Mouse (Mus musculus): Measurements from ENCODE around the gene Bnc2. TPM values are rescaled to one million over a fixed set of nuclear protein-coding genes. Genes with fewer than 3 reads are reported as not detected.

The Bnc2 gene
- total and polyA plus RNA-seq, 2 experiments from 2014 or later, result 6.4 to 15.5 TPM

DNA sequence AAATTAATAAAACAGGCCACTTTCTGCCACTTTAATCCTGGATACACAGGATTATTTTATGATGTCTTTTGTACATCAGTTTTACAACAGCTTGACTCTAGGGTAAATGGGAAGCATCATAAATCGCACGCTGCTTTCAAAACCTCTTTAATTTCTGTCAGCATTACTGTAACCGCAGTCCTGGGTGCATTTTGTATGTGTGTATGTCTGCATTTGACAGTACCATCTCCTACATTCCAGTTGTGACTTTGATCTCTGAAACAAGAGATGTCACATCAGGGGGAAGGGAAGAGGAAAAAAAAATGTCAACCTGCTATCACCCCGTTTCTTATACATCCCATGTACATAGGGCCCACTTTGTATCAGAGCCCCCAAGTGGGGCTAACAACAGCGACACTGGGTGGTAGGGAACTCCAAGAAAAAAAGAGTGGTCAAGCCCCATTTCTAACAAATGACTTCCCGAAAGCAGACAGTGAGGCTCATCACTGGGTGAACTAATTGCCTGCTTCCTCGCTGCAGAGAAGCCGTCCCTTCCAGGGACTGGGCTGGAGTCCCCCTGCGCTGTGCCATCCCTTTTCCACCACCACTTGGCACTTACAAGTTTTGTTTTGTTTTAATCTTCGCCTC lies 1.3 kb downstream of the Bnc2 start:
- no peaks in the 10 kb centered on the region for H3K9me3 ChIP-seq (ENCODE audit: low read length)
- no peak for ATAC-seq
- no peaks in the 10 kb centered on the region for H3K36me3 ChIP-seq (ENCODE audit: insufficient read depth, low read length)
- peaks cover 24% of the 10 kb centered on the region for H3K27me3 ChIP-seq (ENCODE audit: insufficient read depth, low read length)
- TF ChIP-seq CTCF (IDR thresholded peaks at IDR 0.05; ENCODE audit: low read depth), result 0 out of 2 replicates have a peak, but pooled peaks have one; percentile 11
- no peak for DNase-seq (ENCODE audit: low spot score)
- no peaks in the 10 kb centered on the region; the same call in 1 of the 2 replicates for H3K4me1 ChIP-seq (ENCODE audit: insufficient read depth, low read length)
- no peak overlapping the region for H3K27ac ChIP-seq
- no peak overlapping the region for H3K9ac ChIP-seq (replicated peaks; ENCODE audit: low read length)
- H3K4me3 ChIP-seq (ENCODE audit: low read length), result peak overlapping the region; percentile 65
- H3K4me2 ChIP-seq (ENCODE audit: low read depth, low read length), result peak overlapping the region; percentile 90
- 18% methylated on average over 10 of the region's 10 CpGs for WGBS

DNA sequence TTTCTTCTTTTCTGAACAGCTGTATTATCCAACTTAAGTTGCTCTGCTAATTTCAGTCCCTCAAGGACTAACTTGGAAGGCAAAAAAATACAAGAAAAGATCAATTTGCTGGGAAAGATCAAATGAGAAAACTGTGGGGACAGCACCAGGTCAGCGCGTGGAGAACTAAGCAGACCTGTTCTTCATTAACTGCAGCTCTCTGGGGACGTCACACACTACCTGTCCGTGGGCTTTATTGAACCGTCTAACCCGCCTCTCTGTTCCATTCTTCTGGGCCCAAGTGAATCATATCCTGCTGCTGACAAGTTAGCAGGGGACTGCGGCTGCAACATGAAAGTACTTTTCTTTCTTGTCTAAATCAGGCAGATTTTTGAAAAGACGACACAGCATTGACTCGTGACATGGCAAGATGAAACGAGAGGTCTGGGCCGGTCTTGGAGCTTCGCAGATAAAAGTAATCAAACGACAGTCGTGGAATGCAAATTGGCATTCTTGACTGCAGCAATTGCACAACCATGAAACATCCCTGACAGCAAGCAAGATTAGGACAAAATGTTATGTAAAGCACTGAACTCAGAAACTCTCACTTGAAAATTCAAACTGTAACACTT lies 2.8 kb downstream of the Bnc2 start:
- Histone ChIP-seq H3K9me3 (ENCODE audit: low read length) (no peaks in the 10 kb centered on the region), H3K4me2 (ENCODE audit: low read depth, low read length) (no peak overlapping the region), H3K27me3 (ENCODE audit: insufficient read depth, low read length) (peaks cover 24% of the 10 kb centered on the region), H3K4me3 (ENCODE audit: low read length) (no peak overlapping the region), H3K4me1 (ENCODE audit: insufficient read depth, low read length) (no peaks in the 10 kb centered on the region; the same call in 1 of the 2 replicates), H3K36me3 (ENCODE audit: insufficient read depth, low read length) (no peaks in the 10 kb centered on the region), H3K27ac (no peak overlapping the region), H3K9ac (replicated peaks; ENCODE audit: low read length) (no peak overlapping the region)
- WGBS, result 36% methylated on average over 14 of the region's 14 CpGs
- DNase-seq (ENCODE audit: low spot score) (no peak), ATAC-seq (no peak)
- TF ChIP-seq CTCF (IDR thresholded peaks at IDR 0.05; ENCODE audit: low read depth), result no peak

DNA sequence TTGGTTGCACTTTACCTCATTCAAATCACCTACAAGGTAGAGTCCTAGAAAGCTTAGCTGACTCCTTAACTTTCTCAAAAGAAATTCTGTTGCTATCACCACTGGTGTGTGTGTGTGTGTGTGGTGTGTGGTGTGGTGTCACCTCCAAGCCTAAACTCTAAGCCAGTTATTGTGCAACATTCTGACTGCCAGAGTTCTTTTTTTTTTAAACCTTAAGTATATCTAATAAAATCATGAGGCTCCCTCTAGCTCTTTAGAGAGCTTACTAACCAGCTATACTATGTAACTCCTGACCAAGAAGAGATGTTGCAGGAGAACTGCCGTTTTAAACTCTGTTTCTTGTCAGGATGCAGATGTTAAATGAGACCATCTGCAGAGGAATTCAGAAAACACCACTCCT lies 4.1 kb downstream of the Bnc2 start:
- no peak overlapping the region for H3K4me2 ChIP-seq (ENCODE audit: low read depth, low read length)
- DNase-seq (ENCODE audit: low spot score), result no peak
- H3K27ac ChIP-seq, result no peak overlapping the region
- 61% methylated on average over 1 of the region's 1 CpGs for WGBS
- H3K27me3 ChIP-seq (ENCODE audit: insufficient read depth, low read length), result peaks cover 16% of the 10 kb centered on the region
- H3K36me3 ChIP-seq (ENCODE audit: insufficient read depth, low read length), result no peaks in the 10 kb centered on the region
- H3K4me3 ChIP-seq (ENCODE audit: low read length), result no peak overlapping the region
- no peaks in the 10 kb centered on the region; the same call in 1 of the 2 replicates for H3K4me1 ChIP-seq (ENCODE audit: insufficient read depth, low read length)
- H3K9me3 ChIP-seq (ENCODE audit: low read length), result no peaks in the 10 kb centered on the region
- TF ChIP-seq CTCF (IDR thresholded peaks at IDR 0.05; ENCODE audit: low read depth), result no peak
- ATAC-seq, result no peak
- H3K9ac ChIP-seq (replicated peaks; ENCODE audit: low read length), result no peak overlapping the region

DNA sequence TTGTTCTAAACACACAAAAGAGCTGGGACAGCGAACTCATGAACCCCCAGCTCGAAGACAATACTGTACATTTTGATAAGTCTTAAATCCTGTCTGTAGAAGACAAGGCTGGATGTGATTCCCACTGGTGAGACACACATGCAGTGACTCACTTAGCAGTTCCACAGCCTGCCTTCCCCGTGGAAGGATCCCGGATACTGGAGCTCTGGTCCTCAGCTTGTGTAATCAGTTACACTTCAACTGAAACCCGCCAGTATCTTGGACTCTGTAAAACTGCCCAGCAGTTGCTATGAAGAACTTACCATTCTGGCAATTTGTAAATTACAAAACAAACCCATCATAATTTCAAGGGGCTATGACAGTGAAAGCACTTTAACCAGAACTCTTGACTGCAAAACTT lies 5.4 kb downstream of the Bnc2 start:
- 41% methylated on average over 5 of the region's 5 CpGs for WGBS
- H3K9ac ChIP-seq (replicated peaks; ENCODE audit: low read length), result no peak overlapping the region
- no peak for TF ChIP-seq CTCF (IDR thresholded peaks at IDR 0.05; ENCODE audit: low read depth)
- DNase-seq (ENCODE audit: low spot score), result no peak
- H3K9me3 ChIP-seq (ENCODE audit: low read length), result no peaks in the 10 kb centered on the region
- ATAC-seq, result no peak
- no peak overlapping the region for H3K27ac ChIP-seq
- no peaks in the 10 kb centered on the region for H3K36me3 ChIP-seq (ENCODE audit: insufficient read depth, low read length)
- no peaks in the 10 kb centered on the region; the same call in 1 of the 2 replicates for H3K4me1 ChIP-seq (ENCODE audit: insufficient read depth, low read length)
- H3K27me3 ChIP-seq (ENCODE audit: insufficient read depth, low read length), result peaks cover 13% of the 10 kb centered on the region; the same call in 1 of the 2 replicates
- 0 out of 2 replicates have a peak overlapping the region, but pooled peaks have one; percentile 10 for H3K4me2 ChIP-seq (ENCODE audit: low read depth, low read length)
- H3K4me3 ChIP-seq (ENCODE audit: low read length), result no peak overlapping the region

DNA sequence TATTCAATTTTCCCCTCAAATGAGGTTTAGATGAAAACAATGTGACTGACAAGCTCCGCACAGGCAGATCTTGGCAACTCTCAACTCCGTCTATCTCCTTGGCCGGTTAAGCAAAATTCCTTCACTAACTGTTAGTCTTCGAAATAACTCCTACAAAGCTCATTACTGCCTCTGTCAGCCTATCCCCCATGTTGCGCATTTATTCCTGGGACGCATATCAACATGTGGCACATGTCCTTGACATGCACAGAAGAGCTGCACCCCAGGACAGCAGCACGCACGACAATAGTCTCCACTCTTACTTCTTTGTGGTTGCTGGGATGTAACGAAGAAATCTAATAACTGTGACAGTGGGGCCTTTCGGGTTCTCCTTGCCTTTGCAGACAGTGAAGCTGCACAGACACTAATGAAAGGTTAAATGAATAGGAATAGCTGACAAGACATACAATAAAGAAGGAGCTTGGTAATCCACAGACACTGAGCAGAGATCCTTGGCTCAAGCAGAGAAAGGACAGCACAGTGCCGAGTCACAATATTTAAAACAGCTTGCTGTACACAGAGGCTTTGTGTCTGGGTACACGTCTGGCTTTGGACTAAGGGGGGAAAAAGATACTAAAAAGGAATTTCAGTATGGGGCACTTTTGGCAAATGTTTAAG lies 6.0 kb downstream of the Bnc2 start:
- Histone ChIP-seq H3K27me3 (ENCODE audit: insufficient read depth, low read length) (peaks cover 13% of the 10 kb centered on the region; the same call in 1 of the 2 replicates), H3K4me2 (ENCODE audit: low read depth, low read length) (0 out of 2 replicates have a peak overlapping the region, but pooled peaks have one; percentile 10), H3K4me1 (ENCODE audit: insufficient read depth, low read length) (no peaks in the 10 kb centered on the region; the same call in 1 of the 2 replicates), H3K9me3 (ENCODE audit: low read length) (no peaks in the 10 kb centered on the region), H3K36me3 (ENCODE audit: insufficient read depth, low read length) (no peaks in the 10 kb centered on the region), H3K27ac (no peak overlapping the region), H3K4me3 (ENCODE audit: low read length) (no peak overlapping the region), H3K9ac (replicated peaks; ENCODE audit: low read length) (no peak overlapping the region)
- ATAC-seq (peak; percentile 66; the same call in 1 of the 2 replicates), DNase-seq (ENCODE audit: low spot score) (no peak)
- WGBS, result 23% methylated on average over 12 of the region's 12 CpGs
- TF ChIP-seq CTCF (IDR thresholded peaks at IDR 0.05; ENCODE audit: low read depth), result no peak

DNA sequence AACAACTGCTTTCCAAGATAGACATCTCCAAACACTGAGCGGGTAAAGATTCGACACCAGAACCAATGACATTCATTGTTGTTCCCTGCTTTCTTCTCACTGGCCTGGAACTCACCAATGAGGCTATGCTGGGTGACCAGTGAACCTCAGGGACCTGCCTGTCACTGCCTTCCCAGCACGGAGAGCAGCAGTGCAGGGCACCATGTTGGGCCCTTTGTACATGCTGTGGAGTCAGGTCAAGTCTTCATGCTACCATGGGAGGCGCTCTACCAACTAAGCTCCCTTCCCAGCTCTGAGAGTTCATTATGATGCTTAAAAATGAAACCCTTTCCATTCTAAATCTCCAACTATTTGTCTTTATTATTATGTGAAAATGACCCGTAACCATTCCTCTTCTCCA lies 6.8 kb downstream of the Bnc2 start:
- H3K4me3 ChIP-seq (ENCODE audit: low read length), result no peak overlapping the region
- no peaks in the 10 kb centered on the region; the same call in 1 of the 2 replicates for H3K4me1 ChIP-seq (ENCODE audit: insufficient read depth, low read length)
- no peaks in the 10 kb centered on the region for H3K9me3 ChIP-seq (ENCODE audit: low read length)
- H3K36me3 ChIP-seq (ENCODE audit: insufficient read depth, low read length), result no peaks in the 10 kb centered on the region
- no peak overlapping the region for H3K9ac ChIP-seq (replicated peaks; ENCODE audit: low read length)
- no peak for DNase-seq (ENCODE audit: low spot score)
- no peak overlapping the region for H3K4me2 ChIP-seq (ENCODE audit: low read depth, low read length)
- no peak for TF ChIP-seq CTCF (IDR thresholded peaks at IDR 0.05; ENCODE audit: low read depth)
- H3K27me3 ChIP-seq (ENCODE audit: insufficient read depth, low read length), result peaks cover 9% of the 10 kb centered on the region; the same call in 1 of the 2 replicates
- 72% methylated on average over 5 of the region's 5 CpGs for WGBS
- no peak for ATAC-seq
- H3K27ac ChIP-seq, result no peak overlapping the region

All from hindbrain, postnatal 0 days (tissue).